Mouse (Mus musculus): Measurements from ENCODE around the gene Lrtm2. TPM values are rescaled to one million over a fixed set of nuclear protein-coding genes. Genes with fewer than 3 reads are reported as not detected.

Lrtm2 gene
- total RNA-seq, 2 experiments from 2014 or later: 23.9 to 29.7 TPM

GRCm38 (mm10) chr6:119337287-119337686 is 6.7 kb upstream of the Lrtm2 start:
- DNase-seq (ENCODE audit: low spot score in 2 of 2): no peak

GRCm38 (mm10) chr6:119336124-119336523 is 5.6 kb upstream of the Lrtm2 start:
- no peak for DNase-seq (ENCODE audit: low spot score in 2 of 2)

GRCm38 (mm10) chr6:119333831-119334230 is 3.3 kb upstream of the Lrtm2 start:
- DNase-seq (ENCODE audit: low spot score in 2 of 2): no peak

GRCm38 (mm10) chr6:119333202-119333601 is 2.6 kb upstream of the Lrtm2 start:
- DNase-seq (ENCODE audit: low spot score in 2 of 2): no peak

- no peak for DNase-seq (ENCODE audit: low spot score in 2 of 2)
These were observed 1.5 kb upstream of the Lrtm2 start for GRCm38 (mm10) chr6:119332111-119332510.

- peak in 1 of 2 experiments; percentile 58 for DNase-seq (ENCODE audit: low spot score in 2 of 2)
These were observed 630 bp downstream of the Lrtm2 start for GRCm38 (mm10) chr6:119329936-119330335.

GRCm38 (mm10) chr6:119329215-119329714 is 1.3 kb downstream of the Lrtm2 start:
- DNase-seq (ENCODE audit: low spot score in 2 of 2): peak; percentile 77 to 89

GRCm38 (mm10) chr6:119328521-119329115 is 1.9 kb downstream of the Lrtm2 start:
- no peak for DNase-seq (ENCODE audit: low spot score in 2 of 2)

- DNase-seq (ENCODE audit: low spot score in 2 of 2): no peak
These were observed 4.0 kb downstream of the Lrtm2 start for GRCm38 (mm10) chr6:119326541-119326940.

- DNase-seq (ENCODE audit: low spot score in 2 of 2): no peak
These were observed 4.6 kb downstream of the Lrtm2 start for GRCm38 (mm10) chr6:119325978-119326377.

GRCm38 (mm10) chr6:119324776-119325175 is 5.8 kb downstream of the Lrtm2 start:
- DNase-seq (ENCODE audit: low spot score in 2 of 2): no peak

- no peak for DNase-seq (ENCODE audit: low spot score in 2 of 2)
These were observed 8.8 kb downstream of the Lrtm2 start for GRCm38 (mm10) chr6:119321752-119322151.

- DNase-seq (ENCODE audit: low spot score in 2 of 2): no peak
These were observed 10.1 kb downstream of the Lrtm2 start for GRCm38 (mm10) chr6:119320481-119320880.

GRCm38 (mm10) chr6:119319358-119319757 is 11.2 kb downstream of the Lrtm2 start:
- DNase-seq (ENCODE audit: low spot score in 2 of 2): no peak

GRCm38 (mm10) chr6:119318732-119319131 is 11.8 kb downstream of the Lrtm2 start:
- DNase-seq (ENCODE audit: low spot score in 2 of 2): peak in 1 of 2 experiments; percentile 59

GRCm38 (mm10) chr6:119314751-119315476 is 15.7 kb downstream of the Lrtm2 start:
- no peak for DNase-seq (ENCODE audit: low spot score in 2 of 2)

- no peak for DNase-seq (ENCODE audit: low spot score in 2 of 2)
These were observed 16.8 kb downstream of the Lrtm2 start for GRCm38 (mm10) chr6:119313588-119314375.

GRCm38 (mm10) chr6:119313096-119313495 is 17.5 kb downstream of the Lrtm2 start:
- no peak for DNase-seq (ENCODE audit: low spot score in 2 of 2)

- no peak for DNase-seq (ENCODE audit: low spot score in 2 of 2)
These were observed 18.2 kb downstream of the Lrtm2 start for GRCm38 (mm10) chr6:119312381-119312780.

GRCm38 (mm10) chr6:119310176-119310575 is 20.4 kb downstream of the Lrtm2 start:
- no peak for DNase-seq (ENCODE audit: low spot score in 2 of 2)

GRCm38 (mm10) chr6:119307867-119308413 is 22.6 kb downstream of the Lrtm2 start:
- DNase-seq (ENCODE audit: low spot score in 2 of 2): no peak

Measured in layer of hippocampus, postnatal 14 days (tissue).